Mouse (Mus musculus) stomach, embryonic 16.5 days (tissue): Measurements from ENCODE around the gene Yeats2. TPM values are rescaled to one million over a fixed set of nuclear protein-coding genes. Genes with fewer than 3 reads are reported as not detected.

Experiments
- ATAC-seq: fragments of 200-750 bp; cut with Nextera tagmentation; 2 replicates; pipeline ENCODE4 v1.8.0; 2017; ENCODE audit warnings: moderate number of reproducible peaks, moderate TSS enrichment; ENCODE audit not compliant: insufficient read depth, low FRiP score
- H3K27ac ChIP-seq: fragments of 300-500 bp; sonication (generic); 2 replicates; pipeline ENCODE4 v1.5.1; 2014; ENCODE audit warnings: low read length
- H3K27me3 ChIP-seq: fragments of 300-500 bp; sonication (generic); 2 replicates; pipeline ENCODE4 v1.6.1; 2014; ENCODE audit warnings: low read length, control low read depth, mixed read lengths; ENCODE audit not compliant: control insufficient read depth, insufficient read depth
- H3K36me3 ChIP-seq: fragments of 300-500 bp; sonication (generic); 2 replicates; pipeline ENCODE4 v1.6.1; 2014; ENCODE audit warnings: low read length; ENCODE audit not compliant: control insufficient read depth, insufficient read depth
- H3K4me1 ChIP-seq: fragments of 300-500 bp; sonication (generic); 2 replicates; pipeline ENCODE4 v1.6.1; 2014; ENCODE audit warnings: low read length, control low read depth, mixed read lengths; ENCODE audit not compliant: control insufficient read depth, insufficient read depth
- H3K4me2 ChIP-seq: fragments of 300-500 bp; sonication (generic); 2 replicates; pipeline ENCODE4 v1.6.1; 2014; ENCODE audit warnings: low read depth, low read length, mixed read lengths
- H3K4me3 ChIP-seq: fragments of 300-500 bp; sonication (generic); replicated peaks from 2 replicates; pipeline ENCODE4 v1.5.1; 2014; ENCODE audit warnings: mild to moderate bottlenecking, low read length
- H3K9ac ChIP-seq: fragments of 300-500 bp; sonication (generic); 2 replicates; pipeline ENCODE4 v1.6.1; 2014; ENCODE audit warnings: low read length
- H3K9me3 ChIP-seq: fragments of 300-500 bp; sonication (generic); replicated peaks from 2 replicates; pipeline ENCODE4 v1.6.1; 2016; ENCODE audit warnings: low read length, control low read depth; ENCODE audit not compliant: control insufficient read depth
- WGBS: fragments of 180-500 bp; shearing (Covaris S2); extraction: QIAGEN DNeasy Blood & Tissue Kit; methylation state at CpG from one replicate; pipeline ENCODE4 v1.1.7; 2014; 5-methylcytosine and 5-hydroxymethylcytosine counted together
- polyA plus RNA-seq: library from polyadenylated mRNA; unstranded; fragments of >200 nt; fragmentation: Nextera tagmentation; extraction: Ambion mirVana; gene quantifications from 2 replicates; pipeline ENCODE4 v1.2.1, GENCODE M21; 2015

Gene Yeats2
- polyA plus RNA-seq, 1 experiment from 2014 or later = 26.6 TPM

GRCm38 (mm10) chr16:20169471-20170106 is 28.7 kb downstream of the Yeats2 start:
- no peaks in the 10 kb centered on the region for H3K9me3 ChIP-seq
- H3K4me1 ChIP-seq = no peaks in the 10 kb centered on the region
- H3K4me2 ChIP-seq = no peak overlapping the region
- H3K9ac ChIP-seq = no peak overlapping the region
- ATAC-seq = peak; percentile 82; the same call in 1 of the 2 replicates
- H3K36me3 ChIP-seq = peaks cover 36% of the 10 kb centered on the region
- no peak overlapping the region for H3K4me3 ChIP-seq
- 62% methylated on average over 3 of the region's 3 CpGs for WGBS
- no peaks in the 10 kb centered on the region for H3K27me3 ChIP-seq
- H3K27ac ChIP-seq = no peak overlapping the region

GRCm38 (mm10) chr16:20179406-20180175 is 38.7 kb downstream of the Yeats2 start:
- Histone ChIP-seq H3K36me3 (peaks cover 13% of the 10 kb centered on the region; the same call in 1 of the 2 replicates), H3K4me3 (no peak overlapping the region), H3K4me2 (no peak overlapping the region), H3K4me1 (no peaks in the 10 kb centered on the region), H3K27me3 (no peaks in the 10 kb centered on the region), H3K27ac (no peak overlapping the region), H3K9ac (no peak overlapping the region), H3K9me3 (no peaks in the 10 kb centered on the region)
- 82% methylated on average over 23 of the region's 23 CpGs for WGBS
- no peak for ATAC-seq

DNA sequence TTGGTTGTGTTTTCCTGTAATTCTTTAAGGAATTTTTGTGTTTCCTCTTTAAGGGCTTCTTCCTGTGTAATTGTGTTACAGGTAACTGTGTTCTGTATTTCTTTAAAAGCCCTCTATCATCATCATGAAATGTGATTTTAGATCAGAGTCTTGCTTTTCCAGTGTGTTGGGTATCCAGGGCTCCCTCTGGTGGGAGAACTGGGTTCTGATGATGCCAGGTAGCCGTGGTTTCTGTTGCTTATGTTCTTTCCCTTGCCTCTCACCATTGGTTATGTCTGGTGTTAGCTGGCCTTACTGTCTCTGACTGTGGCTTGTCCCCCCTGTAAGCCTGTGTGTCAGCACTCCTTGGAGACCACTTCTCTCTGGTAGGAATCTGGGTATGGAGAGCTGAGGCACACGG is 44.5 kb downstream of the Yeats2 start:
- H3K9me3 ChIP-seq = no peaks in the 10 kb centered on the region
- no peak for ATAC-seq
- peaks cover 27% of the 10 kb centered on the region for H3K36me3 ChIP-seq
- no peak overlapping the region for H3K9ac ChIP-seq
- no peak overlapping the region for H3K27ac ChIP-seq
- no peak overlapping the region for H3K4me3 ChIP-seq
- no peaks in the 10 kb centered on the region for H3K27me3 ChIP-seq
- WGBS = 68% methylated on average over 2 of the region's 2 CpGs
- H3K4me2 ChIP-seq = no peak overlapping the region
- H3K4me1 ChIP-seq = no peaks in the 10 kb centered on the region

DNA sequence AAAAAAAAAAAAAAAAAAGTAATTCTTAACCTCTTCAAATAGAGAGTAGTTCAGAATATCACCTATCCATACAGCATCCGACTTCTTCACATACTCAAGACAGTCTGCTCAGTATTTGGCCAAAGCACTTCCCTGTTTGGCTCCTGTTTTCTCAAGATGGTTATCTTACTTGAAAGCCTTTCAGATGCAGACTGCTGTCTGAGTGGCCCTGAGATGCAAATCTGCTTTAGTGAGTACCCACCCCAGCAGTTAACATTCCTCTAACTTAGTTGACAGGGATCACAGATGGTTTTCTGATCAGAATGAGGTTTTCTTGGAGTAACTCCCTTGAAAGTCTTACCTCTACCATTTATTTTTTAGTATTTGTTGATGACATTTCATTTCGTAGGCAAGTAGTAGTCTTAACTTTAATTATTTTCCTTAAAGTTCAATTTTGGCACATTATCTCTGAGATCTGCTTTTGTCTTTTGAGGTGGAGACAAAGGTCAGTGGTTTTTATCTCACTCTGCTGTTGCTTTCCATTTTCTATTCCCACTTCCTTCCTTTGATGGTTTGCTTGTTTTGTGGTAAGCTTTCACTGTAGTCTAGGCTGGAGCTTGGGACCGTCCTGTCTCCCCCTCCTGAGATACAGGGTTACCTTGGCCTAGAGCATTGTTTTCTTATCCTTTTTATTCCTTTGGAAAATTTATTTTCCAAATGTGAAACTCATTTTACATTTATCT is 50.5 kb downstream of the Yeats2 start:
- H3K27ac ChIP-seq = no peak overlapping the region
- WGBS = 72% methylated on average over 3 of the region's 3 CpGs

GRCm38 (mm10) chr16:20192043-20192442 is 51.2 kb downstream of the Yeats2 start:
- Histone ChIP-seq H3K9ac (no peak overlapping the region), H3K4me2 (no peak overlapping the region), H3K4me1 (no peaks in the 10 kb centered on the region), H3K27ac (no peak overlapping the region), H3K27me3 (no peaks in the 10 kb centered on the region), H3K9me3 (no peaks in the 10 kb centered on the region), H3K36me3 (peaks cover 29% of the 10 kb centered on the region), H3K4me3 (no peak overlapping the region)
- no peak for ATAC-seq

More for the DNA sequence above, 50.5 kb downstream of the Yeats2 start:
- Histone ChIP-seq H3K4me1 (no peaks in the 10 kb centered on the region), H3K36me3 (peaks cover 29% of the 10 kb centered on the region), H3K4me2 (no peak overlapping the region), H3K27me3 (no peaks in the 10 kb centered on the region), H3K9ac (no peak overlapping the region), H3K4me3 (no peak overlapping the region), H3K9me3 (no peaks in the 10 kb centered on the region)
- no peak for ATAC-seq

DNA sequence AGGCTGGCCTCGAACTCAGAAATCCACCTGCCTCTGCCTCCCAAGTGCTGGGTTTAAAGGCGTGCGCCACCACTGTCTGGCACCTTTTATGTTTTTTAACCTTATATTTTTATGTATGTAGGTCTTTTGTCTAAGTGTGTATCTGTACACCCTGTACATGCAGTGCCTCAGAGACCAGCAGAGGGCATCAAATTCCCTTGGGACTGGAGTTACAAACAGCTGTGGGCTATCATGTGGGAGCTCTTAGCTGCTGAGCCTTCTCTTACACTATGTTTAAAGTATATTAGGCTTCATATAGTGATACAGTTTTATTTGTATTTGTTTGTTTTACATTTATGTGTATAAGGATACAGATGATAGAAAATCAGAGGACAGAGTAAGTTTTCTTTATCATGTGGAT is 54.7 kb downstream of the Yeats2 start:
- Histone ChIP-seq H3K9me3 (no peaks in the 10 kb centered on the region), H3K36me3 (peaks cover 33% of the 10 kb centered on the region; the same call in 1 of the 2 replicates), H3K9ac (no peak overlapping the region), H3K4me1 (no peaks in the 10 kb centered on the region), H3K27ac (no peak overlapping the region), H3K27me3 (no peaks in the 10 kb centered on the region), H3K4me3 (no peak overlapping the region), H3K4me2 (no peak overlapping the region)
- ATAC-seq = no peak
- 98% methylated on average over 3 of the region's 3 CpGs for WGBS

GRCm38 (mm10) chr16:20196962-20197361 is 56.1 kb downstream of the Yeats2 start:
- Histone ChIP-seq H3K36me3 (peaks cover 44% of the 10 kb centered on the region), H3K9ac (no peak overlapping the region), H3K27ac (no peak overlapping the region), H3K4me3 (no peak overlapping the region), H3K9me3 (no peaks in the 10 kb centered on the region; the same call in 1 of the 2 replicates), H3K4me1 (no peaks in the 10 kb centered on the region), H3K4me2 (no peak overlapping the region), H3K27me3 (no peaks in the 10 kb centered on the region)
- WGBS = 93% methylated on average over 5 of the region's 5 CpGs
- no peak for ATAC-seq

GRCm38 (mm10) chr16:20199501-20200201 is 58.8 kb downstream of the Yeats2 start:
- Histone ChIP-seq H3K4me2 (no peak overlapping the region), H3K9me3 (no peaks in the 10 kb centered on the region; the same call in 1 of the 2 replicates), H3K27me3 (no peaks in the 10 kb centered on the region), H3K4me3 (no peak overlapping the region), H3K36me3 (peaks cover 34% of the 10 kb centered on the region), H3K27ac (no peak overlapping the region), H3K9ac (no peak overlapping the region), H3K4me1 (no peaks in the 10 kb centered on the region)
- 73% methylated on average over 5 of the region's 5 CpGs for WGBS
- no peak for ATAC-seq
